Mouse (Mus musculus): ENCODE measurements around the gene Gna12.

Gene Gna12

GRCm38 (mm10) chr5:140798775-140799174 is 31.5 kb downstream of the Gna12 start:
- no peak for TF ChIP-seq POU5F1 (IDR thresholded peaks at IDR 0.05; ENCODE audit: borderline replicate concordance, low read length)
- TF ChIP-seq NANOG (IDR thresholded peaks at IDR 0.05; ENCODE audit: borderline replicate concordance, low read length): no peak
- TF ChIP-seq CTCF (conservative IDR thresholded peaks at IDR 0.05; ENCODE audit: low read length): no peak
- Histone ChIP-seq H3K4me1 (replicated peaks; ENCODE audit: low read depth, low read length) (no peaks in the 10 kb centered on the region), H3K27me3 (ENCODE audit: insufficient read depth, low read length) (no peaks in the 10 kb centered on the region), H3K4me3 (replicated peaks; ENCODE audit: low read length) (no peak overlapping the region), H3K9me3 (ENCODE audit: low read length) (no peaks in the 10 kb centered on the region), H3K36me3 (ENCODE audit: insufficient read depth, low read length) (peaks cover 11% of the 10 kb centered on the region; the same call in 1 of the 2 replicates)

GRCm38 (mm10) chr5:140798158-140798557 is 32.1 kb downstream of the Gna12 start:
- TF ChIP-seq CTCF (conservative IDR thresholded peaks at IDR 0.05; ENCODE audit: low read length) (no peak), NANOG (IDR thresholded peaks at IDR 0.05; ENCODE audit: borderline replicate concordance, low read length) (no peak), POU5F1 (IDR thresholded peaks at IDR 0.05; ENCODE audit: borderline replicate concordance, low read length) (no peak)
- Histone ChIP-seq H3K9me3 (ENCODE audit: low read length) (no peaks in the 10 kb centered on the region), H3K36me3 (ENCODE audit: insufficient read depth, low read length) (peaks cover 9% of the 10 kb centered on the region; the same call in 1 of the 2 replicates), H3K4me1 (replicated peaks; ENCODE audit: low read depth, low read length) (no peaks in the 10 kb centered on the region), H3K27me3 (ENCODE audit: insufficient read depth, low read length) (no peaks in the 10 kb centered on the region), H3K4me3 (replicated peaks; ENCODE audit: low read length) (no peak overlapping the region)

GRCm38 (mm10) chr5:140796051-140796450 is 34.2 kb downstream of the Gna12 start:
- H3K4me3 ChIP-seq (replicated peaks; ENCODE audit: low read length): no peak overlapping the region
- no peaks in the 10 kb centered on the region for H3K9me3 ChIP-seq (ENCODE audit: low read length)

GRCm38 (mm10) chr5:140795176-140795575 is 35.1 kb downstream of the Gna12 start:
- Histone ChIP-seq H3K36me3 (ENCODE audit: insufficient read depth, low read length) (peaks cover 7% of the 10 kb centered on the region; the same call in 1 of the 2 replicates), H3K9me3 (ENCODE audit: low read length) (no peaks in the 10 kb centered on the region), H3K4me3 (replicated peaks; ENCODE audit: low read length) (no peak overlapping the region)

More at GRCm38 (mm10) chr5:140796051-140796450, 34.2 kb downstream of the Gna12 start:
- peaks cover 8% of the 10 kb centered on the region; the same call in 1 of the 2 replicates for H3K36me3 ChIP-seq (ENCODE audit: insufficient read depth, low read length)
- no peaks in the 10 kb centered on the region for H3K27me3 ChIP-seq (ENCODE audit: insufficient read depth, low read length)
- TF ChIP-seq CTCF (conservative IDR thresholded peaks at IDR 0.05; ENCODE audit: low read length) (no peak), NANOG (IDR thresholded peaks at IDR 0.05; ENCODE audit: borderline replicate concordance, low read length) (no peak), POU5F1 (IDR thresholded peaks at IDR 0.05; ENCODE audit: borderline replicate concordance, low read length) (no peak)
- H3K4me1 ChIP-seq (replicated peaks; ENCODE audit: low read depth, low read length): peaks cover 15% of the 10 kb centered on the region

GRCm38 (mm10) chr5:140794753-140795152 is 35.5 kb downstream of the Gna12 start:
- H3K4me3 ChIP-seq (replicated peaks; ENCODE audit: low read length): no peak overlapping the region
- no peaks in the 10 kb centered on the region for H3K9me3 ChIP-seq (ENCODE audit: low read length)
- H3K27me3 ChIP-seq (ENCODE audit: insufficient read depth, low read length): no peaks in the 10 kb centered on the region
- H3K4me1 ChIP-seq (replicated peaks; ENCODE audit: low read depth, low read length): peaks cover 22% of the 10 kb centered on the region
- H3K36me3 ChIP-seq (ENCODE audit: insufficient read depth, low read length): peaks cover 10% of the 10 kb centered on the region
- TF ChIP-seq NANOG (IDR thresholded peaks at IDR 0.05; ENCODE audit: borderline replicate concordance, low read length) (no peak), CTCF (conservative IDR thresholded peaks at IDR 0.05; ENCODE audit: low read length) (no peak), POU5F1 (IDR thresholded peaks at IDR 0.05; ENCODE audit: borderline replicate concordance, low read length) (no peak)

More at GRCm38 (mm10) chr5:140795176-140795575, 35.1 kb downstream of the Gna12 start:
- no peaks in the 10 kb centered on the region for H3K27me3 ChIP-seq (ENCODE audit: insufficient read depth, low read length)
- H3K4me1 ChIP-seq (replicated peaks; ENCODE audit: low read depth, low read length): peaks cover 18% of the 10 kb centered on the region
- TF ChIP-seq NANOG (IDR thresholded peaks at IDR 0.05; ENCODE audit: borderline replicate concordance, low read length) (no peak), POU5F1 (IDR thresholded peaks at IDR 0.05; ENCODE audit: borderline replicate concordance, low read length) (no peak), CTCF (conservative IDR thresholded peaks at IDR 0.05; ENCODE audit: low read length) (no peak)

- H3K4me3 ChIP-seq (replicated peaks; ENCODE audit: low read length): no peak overlapping the region
- H3K9me3 ChIP-seq (ENCODE audit: low read length): no peaks in the 10 kb centered on the region
- TF ChIP-seq POU5F1 (IDR thresholded peaks at IDR 0.05; ENCODE audit: borderline replicate concordance, low read length) (no peak), CTCF (conservative IDR thresholded peaks at IDR 0.05; ENCODE audit: low read length) (no peak), NANOG (IDR thresholded peaks at IDR 0.05; ENCODE audit: borderline replicate concordance, low read length) (no peak)
- H3K36me3 ChIP-seq (ENCODE audit: insufficient read depth, low read length): peaks cover 16% of the 10 kb centered on the region
- no peaks in the 10 kb centered on the region for H3K27me3 ChIP-seq (ENCODE audit: insufficient read depth, low read length)
- H3K4me1 ChIP-seq (replicated peaks; ENCODE audit: low read depth, low read length): peaks cover 34% of the 10 kb centered on the region
Observed at GRCm38 (mm10) chr5:140792233-140792632, 38.0 kb downstream of the Gna12 start.

- no peak for TF ChIP-seq POU5F1 (IDR thresholded peaks at IDR 0.05; ENCODE audit: borderline replicate concordance, low read length)
- H3K9me3 ChIP-seq (ENCODE audit: low read length): no peaks in the 10 kb centered on the region
Observed at GRCm38 (mm10) chr5:140790937-140791877, 39.0 kb downstream of the Gna12 start.

GRCm38 (mm10) chr5:140790392-140790791 is 39.8 kb downstream of the Gna12 start:
- Histone ChIP-seq H3K9me3 (ENCODE audit: low read length) (no peaks in the 10 kb centered on the region), H3K4me1 (replicated peaks; ENCODE audit: low read depth, low read length) (peaks cover 34% of the 10 kb centered on the region), H3K27me3 (ENCODE audit: insufficient read depth, low read length) (no peaks in the 10 kb centered on the region), H3K4me3 (replicated peaks; ENCODE audit: low read length) (no peak overlapping the region), H3K36me3 (ENCODE audit: insufficient read depth, low read length) (peaks cover 29% of the 10 kb centered on the region)
- TF ChIP-seq CTCF (conservative IDR thresholded peaks at IDR 0.05; ENCODE audit: low read length): no peak
- TF ChIP-seq POU5F1 (IDR thresholded peaks at IDR 0.05; ENCODE audit: borderline replicate concordance, low read length): no peak
- no peak for TF ChIP-seq NANOG (IDR thresholded peaks at IDR 0.05; ENCODE audit: borderline replicate concordance, low read length)

More at GRCm38 (mm10) chr5:140790937-140791877, 39.0 kb downstream of the Gna12 start:
- no peak overlapping the region for H3K4me3 ChIP-seq (replicated peaks; ENCODE audit: low read length)
- H3K4me1 ChIP-seq (replicated peaks; ENCODE audit: low read depth, low read length): peaks cover 34% of the 10 kb centered on the region
- no peaks in the 10 kb centered on the region for H3K27me3 ChIP-seq (ENCODE audit: insufficient read depth, low read length)
- peaks cover 24% of the 10 kb centered on the region for H3K36me3 ChIP-seq (ENCODE audit: insufficient read depth, low read length)
